Mouse (Mus musculus): ENCODE results near the gene Tec. TPM values are rescaled to one million over a fixed set of nuclear protein-coding genes. Genes with fewer than 3 reads are reported as not detected.

Tec gene
- total RNA-seq, 4 experiments from 2014 or later, result 1.1 to 5.9 (median 4.1) TPM

DNA sequence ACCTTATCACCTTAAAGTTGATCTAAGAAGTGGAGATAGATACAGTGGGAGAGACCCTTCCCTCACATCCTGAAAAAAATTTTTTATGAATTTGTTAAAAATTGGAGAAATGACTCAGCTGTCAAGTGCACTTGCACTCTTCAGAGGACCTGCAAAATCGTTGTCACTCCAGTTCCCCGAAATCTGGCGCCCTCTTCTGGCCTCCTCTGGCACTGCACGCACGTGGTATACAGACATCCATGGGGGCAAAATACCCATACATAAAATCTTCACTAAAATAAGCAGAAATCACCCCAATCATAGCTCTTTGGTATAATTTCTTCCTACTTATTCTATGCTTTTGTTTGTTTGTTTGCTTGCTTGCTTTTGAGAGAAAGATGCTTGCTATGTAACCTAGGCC, 25.7 kb upstream of the Tec start:
- DNase-seq (ENCODE audit: low spot score in 2 of 2), result no peak

DNA sequence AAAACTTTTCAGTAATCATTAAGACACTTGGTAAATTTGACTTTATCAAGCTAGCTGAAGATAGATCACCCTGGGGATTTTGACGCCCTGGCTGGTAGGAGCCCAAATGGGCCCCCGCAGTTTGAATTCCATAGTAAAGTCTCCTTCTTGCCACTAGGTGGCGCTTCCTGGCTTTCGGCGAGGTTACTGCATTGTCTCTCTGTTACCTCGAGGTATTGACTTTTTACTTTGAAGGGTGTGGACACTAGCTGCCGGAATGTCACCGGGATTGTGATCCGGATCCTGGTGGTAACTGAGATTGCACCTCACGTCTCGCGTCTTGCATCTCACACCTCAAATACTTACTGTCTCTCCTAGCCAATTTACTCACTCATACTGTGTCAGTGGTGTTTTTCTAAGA, 23.3 kb upstream of the Tec start:
- peak in 1 of 2 experiments; percentile 38 for DNase-seq (ENCODE audit: low spot score in 2 of 2)

DNA sequence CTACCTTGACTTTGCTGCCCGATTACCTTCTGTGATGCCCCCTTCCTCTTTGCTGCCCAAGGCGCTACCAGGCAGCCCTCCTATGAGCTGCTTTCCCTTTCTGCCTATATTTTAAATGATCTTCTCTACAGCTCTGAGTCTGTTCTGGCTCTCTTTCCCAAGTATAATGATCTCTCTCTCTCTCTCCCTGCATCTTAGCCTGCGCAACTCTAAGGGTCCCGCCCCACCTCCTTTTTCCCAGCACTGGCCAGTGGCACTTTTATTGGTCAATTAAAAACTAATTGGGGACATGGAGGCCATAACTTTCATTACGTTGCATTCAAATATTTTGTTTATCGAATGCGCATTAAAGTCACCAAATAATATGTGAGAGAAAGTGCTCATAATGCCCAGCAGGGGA, 20.0 kb upstream of the Tec start:
- DNase-seq (ENCODE audit: low spot score in 2 of 2), result no peak

DNA sequence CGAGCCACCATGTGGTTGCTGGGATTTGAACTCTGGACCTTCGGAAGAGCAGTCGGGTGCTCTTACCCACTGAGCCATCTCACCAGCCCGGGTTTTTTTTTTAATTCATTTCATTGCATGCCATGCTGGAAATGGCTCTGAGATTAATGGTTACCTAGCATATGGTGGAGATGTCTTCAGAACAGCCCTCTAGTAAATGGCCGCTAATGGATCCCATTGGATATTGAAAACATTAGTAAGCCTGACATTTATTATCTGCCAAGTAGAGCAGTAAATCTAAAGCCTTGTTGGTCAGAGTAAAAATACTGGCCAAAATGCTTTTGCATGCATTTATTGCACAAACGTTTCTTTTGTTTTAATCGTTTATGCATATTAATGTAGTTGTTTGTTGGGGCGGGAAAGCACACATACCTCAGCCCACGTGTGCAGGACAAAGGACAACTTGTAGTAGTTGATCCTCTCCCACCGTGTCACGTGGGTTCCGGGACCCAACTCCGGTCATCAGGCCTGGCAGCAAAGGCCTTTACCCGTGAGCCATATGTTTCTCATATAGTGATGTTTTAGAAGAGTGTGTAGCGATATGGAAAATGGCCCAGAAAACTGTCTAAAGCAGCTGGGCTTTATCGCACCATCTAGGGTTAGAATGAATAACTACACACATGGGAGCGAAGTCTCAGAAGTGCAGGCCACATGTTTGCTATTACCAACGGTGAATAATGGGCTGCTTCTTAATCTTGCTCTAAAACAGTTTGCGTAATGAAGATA, 18.4 kb upstream of the Tec start:
- DNase-seq (ENCODE audit: low spot score in 2 of 2), result no peak

DNA sequence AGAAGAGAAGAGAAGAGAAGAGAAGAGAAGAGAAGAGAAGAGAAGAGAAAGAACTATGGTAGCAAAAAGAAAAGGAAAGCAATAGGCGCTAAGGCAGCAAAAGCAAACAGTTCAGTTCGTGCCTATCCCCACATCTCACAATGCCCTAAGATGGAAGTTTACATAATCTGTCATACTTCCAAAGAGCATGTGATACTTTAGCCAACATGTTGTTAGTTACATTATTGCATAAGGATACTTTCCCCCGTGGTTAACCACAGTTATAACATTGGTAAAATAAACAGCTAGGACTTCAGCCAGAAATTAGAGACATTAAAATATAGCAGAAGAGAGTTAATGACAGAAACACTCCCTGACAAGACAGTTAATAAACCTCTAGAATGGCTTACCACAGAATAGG, 15.4 kb upstream of the Tec start:
- no peak for DNase-seq (ENCODE audit: low spot score in 2 of 2)

DNA sequence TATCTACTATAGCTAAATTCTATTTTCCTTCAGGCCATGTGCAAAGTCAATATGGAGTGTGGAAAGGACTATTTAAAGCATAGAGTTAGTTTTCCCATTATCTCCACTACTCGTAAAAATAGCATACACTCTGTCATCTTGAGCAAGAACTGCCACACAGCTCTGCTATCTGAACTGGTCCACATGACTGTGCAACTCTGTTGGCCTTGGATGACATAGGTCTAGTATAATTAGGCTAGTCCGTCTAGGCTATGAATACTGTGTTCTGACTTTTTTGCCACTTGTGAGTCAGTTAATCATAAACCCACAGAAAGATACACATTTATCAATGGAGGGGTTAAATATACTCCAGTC, 14.1 kb upstream of the Tec start:
- DNase-seq (ENCODE audit: low spot score in 2 of 2), result no peak

DNA sequence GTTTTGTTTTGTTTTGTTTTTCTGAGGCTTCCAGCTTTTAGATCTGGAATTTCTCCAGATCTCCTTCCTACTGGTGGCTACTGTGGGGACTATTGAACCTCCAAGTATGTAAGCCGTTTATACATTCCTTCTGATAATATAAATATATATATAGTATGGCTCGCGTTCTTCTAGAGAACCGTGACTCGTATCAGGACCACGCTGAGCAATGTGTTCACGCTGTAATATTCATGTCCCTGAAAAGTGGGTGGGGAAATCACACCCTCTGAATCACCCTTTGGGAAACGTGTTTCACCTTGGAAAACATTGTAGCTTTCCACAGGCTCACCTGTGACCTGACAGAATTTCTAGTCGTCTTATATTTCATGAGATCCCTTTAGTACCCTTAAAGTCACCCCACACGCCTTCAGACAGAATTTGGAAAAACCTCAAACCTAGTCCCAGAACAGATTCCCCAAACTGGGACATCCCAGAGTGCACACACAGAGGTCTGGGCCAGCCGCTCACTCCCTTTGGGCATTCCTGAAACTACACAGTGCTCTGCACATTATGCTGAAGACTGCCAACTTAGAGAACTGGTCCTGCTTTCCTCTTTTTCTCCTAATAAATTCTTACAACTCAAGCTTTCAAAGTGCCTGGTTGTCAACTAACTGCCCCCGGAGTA, 13.6 kb upstream of the Tec start:
- DNase-seq (ENCODE audit: low spot score in 2 of 2), result no peak

DNA sequence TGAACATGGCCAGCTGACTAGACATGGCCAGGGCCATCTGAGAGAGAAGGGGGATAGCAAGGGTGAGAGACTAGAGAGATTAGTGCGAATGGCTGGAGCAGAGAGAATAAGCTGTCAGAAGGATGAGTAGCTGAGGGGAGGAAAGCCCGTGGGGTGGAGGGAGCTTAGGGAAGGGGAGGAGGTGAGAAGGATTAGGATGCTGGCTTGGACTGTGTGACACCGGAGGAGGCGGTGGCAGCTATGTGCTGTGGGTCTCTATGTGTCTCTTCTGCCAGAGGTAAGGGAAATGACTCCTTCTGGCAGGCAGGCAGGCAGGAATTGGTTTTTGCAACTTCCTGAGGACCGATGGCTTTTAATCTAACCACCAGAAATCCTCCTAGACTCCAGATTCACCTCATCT, 11.5 kb upstream of the Tec start:
- DNase-seq (ENCODE audit: low spot score in 2 of 2), result no peak

DNA sequence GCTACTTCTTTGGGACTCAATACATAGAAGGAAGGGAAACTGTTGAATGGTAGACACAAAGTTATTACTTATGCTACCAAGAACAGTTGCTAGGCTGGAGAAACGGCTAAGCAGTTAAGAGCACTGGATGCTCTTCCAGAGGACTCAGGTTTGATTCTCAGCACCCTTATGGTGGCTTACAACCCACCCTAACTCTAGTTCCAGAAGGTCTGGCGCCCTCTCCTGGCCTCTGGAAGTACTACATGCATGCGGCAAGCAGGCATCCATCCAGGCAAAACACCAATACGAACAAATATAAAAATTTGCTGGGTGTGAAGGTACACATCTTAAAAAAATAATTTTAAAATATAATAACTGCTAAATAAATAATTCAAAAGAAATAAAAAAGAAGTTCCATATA, 2.8 kb upstream of the Tec start:
- no peak for DNase-seq (ENCODE audit: low spot score in 2 of 2)

DNA sequence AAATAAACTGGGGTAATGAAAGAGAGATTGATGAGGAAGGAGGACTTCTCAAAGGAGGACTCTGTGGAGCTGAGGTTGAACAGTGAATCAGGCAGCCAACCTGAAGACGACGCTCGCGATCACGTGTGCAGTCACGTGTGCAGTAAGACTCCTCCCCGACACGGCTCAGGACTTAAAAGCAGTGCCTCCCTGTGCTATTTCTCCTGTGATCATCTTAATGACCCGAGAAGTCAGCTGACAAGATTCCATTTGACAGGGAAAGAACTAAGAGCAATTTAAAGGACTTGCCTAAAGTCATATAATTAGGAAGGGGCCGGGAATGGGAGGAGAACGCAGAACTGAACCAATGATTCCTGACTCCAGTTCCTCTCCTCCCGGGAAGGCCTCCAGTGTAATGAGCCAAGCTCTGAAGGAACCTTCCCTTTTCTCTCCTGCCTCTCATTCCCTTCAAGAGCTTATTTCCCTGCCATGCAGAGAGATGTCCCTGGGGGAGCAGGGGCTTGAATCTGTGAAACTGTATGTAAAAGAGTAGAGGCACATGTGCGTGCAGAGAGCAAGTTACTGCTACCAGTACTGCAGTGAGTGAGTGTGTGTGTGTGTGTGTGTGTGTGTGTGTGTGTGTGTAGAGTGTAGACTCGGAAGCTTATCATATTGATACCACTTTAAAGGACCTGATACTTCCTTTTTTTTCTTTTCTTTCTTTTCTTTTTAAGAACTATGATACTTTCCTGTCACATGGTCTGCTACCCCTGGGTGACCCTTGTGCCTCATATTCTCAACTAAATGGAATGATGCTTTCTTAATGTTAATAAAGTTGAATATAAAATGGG, 1.7 kb upstream of the Tec start:
- no peak for DNase-seq (ENCODE audit: low spot score in 2 of 2)

DNA sequence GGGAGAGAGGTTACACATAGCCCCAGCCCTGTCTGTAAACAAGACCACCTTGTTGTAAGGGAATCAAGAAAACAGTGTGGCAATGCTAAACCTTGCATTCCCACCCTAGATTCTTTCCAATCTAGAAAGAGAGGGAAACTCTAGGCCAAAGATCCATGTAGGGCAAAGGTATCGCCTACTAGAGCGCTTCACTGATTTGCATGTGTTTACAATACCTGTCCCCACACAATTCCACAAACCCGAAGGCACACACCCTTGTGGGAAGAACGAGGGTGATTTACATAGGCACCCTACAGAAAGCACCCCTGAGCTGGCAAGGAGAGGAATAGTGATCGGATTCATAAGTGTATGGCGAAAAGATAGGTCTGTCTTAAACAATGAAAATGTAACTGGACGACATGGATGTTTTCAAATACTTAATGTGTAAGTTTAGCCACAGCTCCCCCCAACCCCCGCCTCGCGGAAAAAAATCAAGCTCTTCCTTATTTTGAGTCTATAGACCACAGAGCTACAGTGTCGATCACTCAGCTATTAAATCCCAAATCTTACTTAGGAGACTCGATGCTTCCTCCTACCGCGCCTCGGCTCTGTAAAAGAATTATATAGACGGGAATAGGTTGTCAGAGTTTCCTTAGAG, 1.1 kb downstream of the Tec start:
- DNase-seq (ENCODE audit: low spot score in 2 of 2), result no peak

DNA sequence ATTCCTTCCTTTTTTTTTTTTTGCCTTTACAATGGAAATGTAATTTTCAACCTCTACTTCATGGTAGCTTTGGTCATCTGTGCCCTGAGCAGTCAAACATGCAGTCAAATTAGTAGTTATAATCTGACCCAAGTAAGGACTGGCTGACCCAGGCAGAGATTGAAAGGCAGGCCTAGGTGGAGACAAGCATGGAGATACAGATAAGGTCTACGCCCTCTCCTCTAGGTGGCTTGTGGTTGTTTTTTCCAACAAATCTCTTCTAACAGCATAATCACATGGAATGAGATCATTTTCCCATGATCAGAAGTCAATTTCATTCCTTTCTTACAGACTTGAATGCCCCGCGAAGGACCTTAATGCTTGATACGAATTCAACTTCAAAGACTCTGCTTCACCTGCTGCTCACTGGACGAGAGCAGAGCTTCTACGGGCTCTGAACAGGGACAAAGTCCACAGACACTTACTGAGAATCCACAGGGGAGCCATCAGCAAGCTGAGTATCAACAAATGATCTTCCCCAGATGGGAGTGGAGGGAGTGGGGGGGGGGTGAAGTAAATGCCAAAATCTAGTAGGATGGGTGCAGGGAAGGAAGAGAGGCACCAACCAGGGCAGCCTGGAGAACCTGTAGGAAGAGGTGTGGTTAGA, 1.9 kb downstream of the Tec start:
- DNase-seq (ENCODE audit: low spot score in 2 of 2), result no peak

DNA sequence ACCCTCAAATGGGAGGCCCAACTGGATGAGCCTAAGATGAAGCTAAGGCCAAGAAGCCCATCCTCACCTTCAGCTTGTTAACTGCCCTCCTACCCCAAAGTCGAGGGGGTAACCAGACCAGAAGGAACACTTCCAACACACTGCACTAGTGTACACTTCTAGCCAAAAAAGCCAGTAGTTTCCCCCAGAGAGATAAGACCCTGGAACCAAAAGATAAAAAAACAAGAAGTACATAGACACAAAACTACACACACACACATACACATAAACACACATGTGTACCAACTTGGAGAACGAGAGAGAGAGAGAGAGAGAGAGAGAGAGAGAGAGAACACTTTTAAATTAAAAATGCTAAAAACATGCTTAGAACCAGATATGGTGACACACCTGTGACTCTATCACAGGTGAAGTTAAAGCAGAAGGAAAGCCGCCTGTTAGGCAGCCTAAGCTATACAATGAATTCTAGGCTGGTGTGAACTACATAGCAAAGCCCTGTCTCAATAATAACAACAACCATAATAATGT, 3.6 kb downstream of the Tec start:
- DNase-seq (ENCODE audit: low spot score in 2 of 2), result no peak

DNA sequence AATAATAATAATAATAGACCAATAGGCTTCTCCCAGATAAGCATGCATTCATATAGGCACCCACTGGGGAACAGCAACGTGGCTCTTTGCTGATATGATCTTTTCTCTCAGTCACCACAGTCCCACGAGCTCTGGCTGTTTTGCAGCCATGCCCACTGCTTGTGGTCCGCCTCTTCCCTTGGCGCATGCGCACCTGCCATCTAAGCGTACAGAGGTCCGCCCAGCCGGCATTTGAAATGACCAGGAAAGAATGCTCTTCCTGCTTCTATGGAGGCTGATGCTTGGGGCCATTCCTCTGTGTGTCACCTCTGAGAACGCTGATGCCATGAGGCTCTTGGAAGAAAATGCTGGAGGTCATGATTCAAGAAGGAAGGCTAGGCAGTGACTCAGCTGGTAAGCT, 5.1 kb downstream of the Tec start:
- no peak for DNase-seq (ENCODE audit: low spot score in 2 of 2)

DNA sequence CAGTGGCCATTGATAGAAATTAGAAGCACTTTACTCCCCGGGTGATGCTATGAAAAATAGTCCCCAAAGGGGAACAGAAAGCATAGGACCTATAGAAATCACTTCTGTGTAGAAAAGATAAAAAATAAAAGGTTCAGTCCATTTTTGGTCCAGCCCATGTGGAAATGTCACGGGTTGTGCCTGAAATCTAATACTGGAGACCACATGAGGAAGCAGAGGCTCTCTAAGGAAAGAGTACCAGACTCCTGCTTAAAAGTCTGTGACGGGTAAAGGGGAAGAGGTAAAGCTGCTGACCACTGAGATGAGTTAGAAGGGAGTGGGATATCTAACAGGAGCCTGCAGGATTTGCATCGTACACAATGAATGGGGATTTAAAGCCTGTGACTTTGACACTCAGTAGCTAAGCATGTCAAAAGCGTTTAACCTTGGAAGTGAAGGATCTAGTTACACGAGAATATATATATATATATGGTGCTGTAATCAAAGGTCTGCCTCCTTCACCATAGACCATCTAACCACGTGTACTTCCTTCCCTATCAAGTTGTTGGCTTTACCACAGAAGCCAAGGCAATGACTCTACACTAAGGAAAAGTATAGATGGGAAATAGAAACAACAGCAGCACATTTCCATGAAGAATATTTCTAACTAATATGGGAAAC, 6.4 kb downstream of the Tec start:
- no peak for DNase-seq (ENCODE audit: low spot score in 2 of 2)

DNA sequence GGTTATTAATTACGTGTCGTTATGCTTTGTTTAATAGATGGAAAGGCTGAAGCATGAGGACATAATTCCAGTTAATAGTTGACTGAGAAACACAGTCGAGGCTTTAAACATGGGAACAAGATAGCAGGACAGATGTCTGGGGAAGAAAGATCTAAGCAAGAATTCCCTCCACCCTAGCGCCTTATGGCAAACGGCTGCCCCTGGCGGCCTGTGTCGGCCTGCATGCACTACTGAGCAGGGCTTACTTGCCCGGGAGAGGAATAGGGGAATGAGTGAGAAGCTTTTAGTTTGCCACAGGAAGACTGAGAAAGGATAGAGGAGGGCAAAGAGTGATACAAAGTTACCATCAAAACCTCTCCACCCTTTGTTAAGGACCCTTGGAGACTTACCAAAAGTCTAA, 7.4 kb downstream of the Tec start:
- DNase-seq (ENCODE audit: low spot score in 2 of 2), result no peak

DNA sequence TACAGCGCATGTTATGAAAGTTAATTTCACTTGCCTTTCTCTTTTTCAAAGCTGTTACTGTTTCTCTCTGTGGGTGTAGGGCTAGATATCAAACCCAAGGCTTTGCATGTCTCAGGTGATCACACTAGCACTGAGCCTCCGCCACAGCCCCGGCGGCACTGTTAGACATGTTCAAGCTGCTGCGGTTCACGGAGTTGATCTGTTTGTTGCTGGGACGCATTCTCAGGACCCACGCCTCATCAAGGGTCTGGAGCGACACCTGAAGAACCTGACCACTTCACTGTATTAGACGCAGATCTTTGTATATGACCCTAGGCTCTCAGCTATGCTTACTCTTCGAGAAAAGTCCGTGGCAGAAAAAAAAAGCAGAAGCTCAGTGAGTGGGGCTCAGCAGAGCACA, 10.0 kb downstream of the Tec start:
- no peak for DNase-seq (ENCODE audit: low spot score in 2 of 2)

DNA sequence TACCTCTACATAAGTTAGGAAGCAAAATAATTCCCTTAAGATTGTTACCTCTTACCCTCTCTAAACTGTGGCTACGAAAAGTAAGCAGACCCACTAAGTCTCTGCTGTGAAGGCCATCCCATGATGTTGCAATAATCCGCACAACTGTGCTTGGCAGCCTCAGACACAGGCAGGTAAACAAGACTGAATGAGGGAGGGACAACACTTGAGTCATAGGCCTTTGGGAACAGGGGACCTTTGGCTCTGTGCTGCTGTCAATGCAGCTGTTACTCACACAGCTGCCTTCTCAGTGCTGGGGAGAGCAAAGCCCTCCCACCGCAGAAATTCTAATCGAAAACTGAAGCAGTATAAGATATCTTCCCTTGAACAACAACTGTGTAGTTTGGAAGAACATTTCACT, 10.5 kb downstream of the Tec start:
- DNase-seq (ENCODE audit: low spot score in 2 of 2), result no peak

DNA sequence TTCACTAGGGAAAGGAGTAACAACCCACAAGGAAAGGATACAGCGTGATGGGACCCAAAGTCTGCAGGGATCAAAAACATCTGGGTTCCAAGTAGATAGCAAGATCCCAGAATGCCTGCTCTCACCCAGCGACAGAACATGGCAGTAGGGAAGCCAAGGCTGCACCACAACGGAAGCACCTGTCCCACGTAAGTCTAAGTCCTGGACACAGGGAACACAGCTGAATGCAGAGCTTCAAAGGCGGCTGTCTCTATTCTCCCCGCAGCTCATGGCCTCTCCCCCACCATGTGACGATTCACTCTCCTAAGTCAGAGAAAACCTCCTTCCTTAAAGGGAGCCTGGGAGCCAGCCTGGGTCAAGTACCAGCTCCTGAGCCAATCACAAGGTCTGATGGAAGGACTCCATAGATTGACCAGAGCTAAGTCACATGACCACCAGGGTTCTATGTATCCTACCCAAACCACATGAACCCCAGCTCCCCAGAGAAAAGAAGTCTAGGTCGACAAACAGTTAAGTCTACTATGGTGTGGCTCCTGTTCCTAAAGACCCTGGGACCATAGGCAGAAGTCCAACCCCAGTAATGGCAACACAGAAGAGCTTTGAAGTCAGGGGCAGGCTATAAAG, 11.9 kb downstream of the Tec start:
- DNase-seq (ENCODE audit: low spot score in 2 of 2), result no peak

DNA sequence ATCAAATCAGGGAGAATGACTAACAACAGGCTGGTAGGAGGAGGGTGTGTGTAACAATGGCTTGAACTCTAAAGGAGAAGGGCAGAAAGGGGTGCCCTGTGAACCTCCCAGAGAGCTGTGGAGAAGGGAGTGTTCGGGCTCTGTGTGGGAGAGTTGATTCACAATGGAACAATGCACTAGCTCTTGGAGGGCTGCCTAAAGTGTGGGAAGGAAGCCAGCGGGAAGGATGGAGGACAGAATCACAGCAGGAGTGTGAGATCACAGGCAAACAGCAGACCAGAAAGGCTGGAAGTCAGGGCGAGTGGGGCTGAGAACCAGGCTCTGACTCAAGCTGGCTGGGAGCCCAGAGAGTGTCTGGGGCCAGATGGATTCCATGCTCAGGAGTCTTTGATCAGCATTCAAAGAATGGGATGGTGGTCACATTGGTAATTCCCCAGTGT, 12.6 kb downstream of the Tec start:
- peak; percentile 87 to 89 for DNase-seq (ENCODE audit: low spot score in 2 of 2)
